Mouse (Mus musculus): ENCODE results near the gene Wdr5b.
"Not testable (repeated sequence)": the region's sequence is repeated elsewhere in the genome, so short reads cannot be mapped to it uniquely, and the experiment has no call there.

Gene Wdr5b

GRCm38 (mm10) chr16:36043964-36044363, 3.0 kb downstream of the Wdr5b start:
- TF ChIP-seq NANOG (IDR thresholded peaks at IDR 0.05; ENCODE audit: borderline replicate concordance, low read length) (no peak), CTCF (conservative IDR thresholded peaks at IDR 0.05; ENCODE audit: low read length) (no peak), POU5F1 (IDR thresholded peaks at IDR 0.05; ENCODE audit: borderline replicate concordance, low read length) (no peak)
- no peak overlapping the region for H3K4me3 ChIP-seq (replicated peaks; ENCODE audit: low read length)
- H3K36me3 ChIP-seq (ENCODE audit: insufficient read depth, low read length) = peaks cover 67% of the 10 kb centered on the region

GRCm38 (mm10) chr16:36047538-36047937, 6.5 kb downstream of the Wdr5b start:
- H3K4me3 ChIP-seq (replicated peaks; ENCODE audit: low read length) = no peak overlapping the region
- TF ChIP-seq POU5F1 (IDR thresholded peaks at IDR 0.05; ENCODE audit: borderline replicate concordance, low read length) (no peak), CTCF (conservative IDR thresholded peaks at IDR 0.05; ENCODE audit: low read length) (no peak; the same call in 1 of the 2 replicates), NANOG (IDR thresholded peaks at IDR 0.05; ENCODE audit: borderline replicate concordance, low read length) (no peak)
- H3K4me1 ChIP-seq (replicated peaks; ENCODE audit: low read depth, low read length) = peaks cover 1% of the 10 kb centered on the region; the same call in 1 of the 2 replicates

More at GRCm38 (mm10) chr16:36043964-36044363, 3.0 kb downstream of the Wdr5b start:
- Histone ChIP-seq H3K9me3 (ENCODE audit: low read length) (no peaks in the 10 kb centered on the region), H3K4me1 (replicated peaks; ENCODE audit: low read depth, low read length) (peaks cover 27% of the 10 kb centered on the region), H3K27me3 (ENCODE audit: insufficient read depth, low read length) (no peaks in the 10 kb centered on the region)

DNA sequence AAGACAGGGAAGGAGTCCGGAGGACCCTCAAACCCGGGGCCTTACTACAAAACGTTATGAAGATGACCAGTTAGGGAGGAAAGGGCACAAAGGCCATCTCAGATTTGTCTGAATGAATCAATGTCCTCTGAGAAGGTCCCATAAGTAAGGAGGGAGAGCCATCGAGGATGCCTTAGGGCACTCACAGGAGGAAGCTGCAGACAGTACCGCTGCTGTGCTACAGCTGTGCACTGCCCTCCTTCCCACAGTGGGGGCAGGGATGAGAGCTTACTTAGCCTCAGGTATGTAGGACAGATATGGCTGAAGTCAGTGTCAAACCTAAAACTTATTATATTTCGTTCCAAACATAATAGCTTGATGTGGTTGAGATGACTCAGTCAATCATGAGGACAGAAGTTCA, 10.5 kb downstream of the Wdr5b start:
- Histone ChIP-seq H3K9me3 (ENCODE audit: low read length) (no peaks in the 10 kb centered on the region), H3K4me1 (replicated peaks; ENCODE audit: low read depth, low read length) (peaks cover 6% of the 10 kb centered on the region), H3K4me3 (replicated peaks; ENCODE audit: low read length) (no peak overlapping the region), H3K27me3 (ENCODE audit: insufficient read depth, low read length) (no peaks in the 10 kb centered on the region), H3K36me3 (ENCODE audit: insufficient read depth, low read length) (peaks cover 93% of the 10 kb centered on the region)
- no peak for TF ChIP-seq NANOG (IDR thresholded peaks at IDR 0.05; ENCODE audit: borderline replicate concordance, low read length)
- TF ChIP-seq CTCF (conservative IDR thresholded peaks at IDR 0.05; ENCODE audit: low read length) = no peak
- TF ChIP-seq POU5F1 (IDR thresholded peaks at IDR 0.05; ENCODE audit: borderline replicate concordance, low read length) = no peak

More at GRCm38 (mm10) chr16:36047538-36047937, 6.5 kb downstream of the Wdr5b start:
- H3K27me3 ChIP-seq (ENCODE audit: insufficient read depth, low read length) = no peaks in the 10 kb centered on the region
- no peaks in the 10 kb centered on the region for H3K9me3 ChIP-seq (ENCODE audit: low read length)
- H3K36me3 ChIP-seq (ENCODE audit: insufficient read depth, low read length) = peaks cover 98% of the 10 kb centered on the region

DNA sequence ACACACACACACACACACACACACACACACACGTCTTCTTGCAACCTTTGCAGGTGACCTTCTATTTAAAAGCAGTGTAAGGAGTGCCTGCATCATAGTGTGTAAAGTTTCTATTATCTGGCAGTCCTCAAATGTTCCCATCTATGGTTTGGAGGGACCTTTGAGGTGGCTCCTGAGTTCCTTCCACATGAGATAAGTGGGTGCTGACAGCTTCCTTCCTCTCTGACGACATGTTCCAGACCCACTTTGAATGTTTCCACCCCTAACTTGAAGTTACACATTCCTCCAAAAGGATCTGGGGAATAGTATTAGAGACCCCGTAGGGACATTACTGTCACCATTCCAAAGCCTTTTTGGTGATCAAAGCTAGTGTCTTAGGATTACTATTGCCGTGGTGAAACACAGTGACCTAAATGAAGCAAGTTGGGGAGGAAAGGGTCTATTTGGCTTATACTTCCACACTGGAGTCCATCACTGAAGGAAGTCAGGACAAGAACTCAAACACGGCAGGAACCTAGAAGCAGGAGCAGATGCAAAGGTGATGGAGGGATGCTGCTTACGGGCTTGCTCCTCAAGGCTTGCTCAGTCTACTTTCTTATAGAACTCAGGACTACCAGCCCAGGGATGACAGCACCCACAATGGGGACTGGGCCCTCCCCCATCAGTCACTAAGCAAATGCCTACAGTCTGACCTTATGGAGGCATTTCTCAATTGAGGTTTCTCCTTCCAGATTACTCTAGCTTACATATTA, 12.7 kb downstream of the Wdr5b start:
- H3K27me3 ChIP-seq (ENCODE audit: insufficient read depth, low read length) = no peaks in the 10 kb centered on the region
- TF ChIP-seq CTCF (conservative IDR thresholded peaks at IDR 0.05; ENCODE audit: low read length) (no peak), POU5F1 (IDR thresholded peaks at IDR 0.05; ENCODE audit: borderline replicate concordance, low read length) (no peak), NANOG (IDR thresholded peaks at IDR 0.05; ENCODE audit: borderline replicate concordance, low read length) (no peak)
- peaks cover 82% of the 10 kb centered on the region for H3K36me3 ChIP-seq (ENCODE audit: insufficient read depth, low read length)
- H3K4me1 ChIP-seq (replicated peaks; ENCODE audit: low read depth, low read length) = peaks cover 18% of the 10 kb centered on the region
- H3K9me3 ChIP-seq (ENCODE audit: low read length) = no peaks in the 10 kb centered on the region
- no peak overlapping the region for H3K4me3 ChIP-seq (replicated peaks; ENCODE audit: low read length)

GRCm38 (mm10) chr16:36054920-36055319, 13.9 kb downstream of the Wdr5b start:
- Histone ChIP-seq H3K4me1 (replicated peaks; ENCODE audit: low read depth, low read length) (peaks cover 29% of the 10 kb centered on the region), H3K36me3 (ENCODE audit: insufficient read depth, low read length) (peaks cover 74% of the 10 kb centered on the region), H3K27me3 (ENCODE audit: insufficient read depth, low read length) (no peaks in the 10 kb centered on the region), H3K9me3 (ENCODE audit: low read length) (no peaks in the 10 kb centered on the region), H3K4me3 (replicated peaks; ENCODE audit: low read length) (no peak overlapping the region)
- TF ChIP-seq POU5F1 (IDR thresholded peaks at IDR 0.05; ENCODE audit: borderline replicate concordance, low read length) (no peak), CTCF (conservative IDR thresholded peaks at IDR 0.05; ENCODE audit: low read length) (no peak), NANOG (IDR thresholded peaks at IDR 0.05; ENCODE audit: borderline replicate concordance, low read length) (no peak)

DNA sequence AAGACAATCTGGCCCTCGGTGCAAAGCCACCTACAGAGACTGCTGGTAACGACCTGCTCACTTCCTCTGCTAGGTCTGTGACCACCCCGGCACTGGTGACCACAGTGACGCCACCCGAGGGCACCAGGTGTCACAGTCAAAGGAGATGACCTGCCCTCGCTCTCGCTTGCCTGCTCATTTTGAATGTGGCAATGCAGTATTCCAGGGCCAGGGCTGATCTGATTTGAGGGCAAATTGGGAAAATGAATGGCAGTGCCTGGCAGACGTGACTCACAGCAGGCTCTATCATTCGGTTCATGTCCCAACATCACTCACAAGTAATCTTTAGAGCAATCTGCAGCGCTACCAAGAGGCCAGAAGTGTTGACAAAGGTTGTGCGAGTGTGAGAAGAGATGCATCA, 15.4 kb downstream of the Wdr5b start:
- no peak overlapping the region for H3K4me3 ChIP-seq (replicated peaks; ENCODE audit: low read length)
- TF ChIP-seq POU5F1 (IDR thresholded peaks at IDR 0.05; ENCODE audit: borderline replicate concordance, low read length) (no peak), CTCF (conservative IDR thresholded peaks at IDR 0.05; ENCODE audit: low read length) (no peak), NANOG (IDR thresholded peaks at IDR 0.05; ENCODE audit: borderline replicate concordance, low read length) (no peak)
- H3K9me3 ChIP-seq (ENCODE audit: low read length) = no peaks in the 10 kb centered on the region
- no peaks in the 10 kb centered on the region for H3K27me3 ChIP-seq (ENCODE audit: insufficient read depth, low read length)
- peaks cover 75% of the 10 kb centered on the region for H3K36me3 ChIP-seq (ENCODE audit: insufficient read depth, low read length)
- H3K4me1 ChIP-seq (replicated peaks; ENCODE audit: low read depth, low read length) = peaks cover 29% of the 10 kb centered on the region

DNA sequence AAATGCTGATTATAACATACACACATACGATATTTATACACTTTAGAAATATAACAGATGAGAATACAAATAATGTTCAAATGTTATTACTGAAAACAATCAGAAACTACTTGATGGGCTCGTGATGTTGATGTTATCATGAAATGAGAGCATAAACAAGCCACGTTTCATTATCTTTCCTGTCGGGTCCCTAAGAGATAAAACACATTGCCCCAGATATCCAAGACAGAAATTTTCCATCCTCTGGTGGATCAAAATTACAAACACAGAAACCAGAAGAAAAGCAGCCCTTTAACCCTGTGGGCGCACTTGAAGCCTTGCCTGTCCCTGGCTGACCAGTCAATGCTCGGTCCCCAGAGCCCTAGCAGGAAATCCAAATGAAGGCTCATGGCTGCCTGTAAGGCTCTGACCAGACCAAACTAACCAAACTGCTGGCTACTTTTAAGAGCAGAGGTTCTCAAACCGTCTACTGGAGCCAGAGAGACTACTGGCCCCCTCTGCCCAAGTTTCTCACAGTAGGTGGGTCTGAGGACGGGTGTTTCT, 17.0 kb downstream of the Wdr5b start:
- Histone ChIP-seq H3K9me3 (ENCODE audit: low read length) (no peaks in the 10 kb centered on the region), H3K27me3 (ENCODE audit: insufficient read depth, low read length) (no peaks in the 10 kb centered on the region), H3K36me3 (ENCODE audit: insufficient read depth, low read length) (peaks cover 72% of the 10 kb centered on the region), H3K4me3 (replicated peaks; ENCODE audit: low read length) (no peak overlapping the region), H3K4me1 (replicated peaks; ENCODE audit: low read depth, low read length) (peaks cover 34% of the 10 kb centered on the region)
- TF ChIP-seq NANOG (IDR thresholded peaks at IDR 0.05; ENCODE audit: borderline replicate concordance, low read length) (no peak), CTCF (conservative IDR thresholded peaks at IDR 0.05; ENCODE audit: low read length) (no peak), POU5F1 (IDR thresholded peaks at IDR 0.05; ENCODE audit: borderline replicate concordance, low read length) (no peak)

- not testable (repeated sequence) for H3K27me3 ChIP-seq (ENCODE audit: insufficient read depth, low read length); H3K9me3 ChIP-seq (ENCODE audit: low read length); H3K4me3 ChIP-seq (replicated peaks; ENCODE audit: low read length)
- Histone ChIP-seq H3K4me1 (replicated peaks; ENCODE audit: low read depth, low read length) (peaks cover 63% of the 10 kb centered on the region), H3K36me3 (ENCODE audit: insufficient read depth, low read length) (peaks cover 51% of the 10 kb centered on the region)
Measured at GRCm38 (mm10) chr16:36062534-36062933, 21.5 kb downstream of the Wdr5b start.

Data from E14TG2a.4 (cell line).